Mouse (Mus musculus): ENCODE results near the gene Slc8a1.

Slc8a1 gene

DNA sequence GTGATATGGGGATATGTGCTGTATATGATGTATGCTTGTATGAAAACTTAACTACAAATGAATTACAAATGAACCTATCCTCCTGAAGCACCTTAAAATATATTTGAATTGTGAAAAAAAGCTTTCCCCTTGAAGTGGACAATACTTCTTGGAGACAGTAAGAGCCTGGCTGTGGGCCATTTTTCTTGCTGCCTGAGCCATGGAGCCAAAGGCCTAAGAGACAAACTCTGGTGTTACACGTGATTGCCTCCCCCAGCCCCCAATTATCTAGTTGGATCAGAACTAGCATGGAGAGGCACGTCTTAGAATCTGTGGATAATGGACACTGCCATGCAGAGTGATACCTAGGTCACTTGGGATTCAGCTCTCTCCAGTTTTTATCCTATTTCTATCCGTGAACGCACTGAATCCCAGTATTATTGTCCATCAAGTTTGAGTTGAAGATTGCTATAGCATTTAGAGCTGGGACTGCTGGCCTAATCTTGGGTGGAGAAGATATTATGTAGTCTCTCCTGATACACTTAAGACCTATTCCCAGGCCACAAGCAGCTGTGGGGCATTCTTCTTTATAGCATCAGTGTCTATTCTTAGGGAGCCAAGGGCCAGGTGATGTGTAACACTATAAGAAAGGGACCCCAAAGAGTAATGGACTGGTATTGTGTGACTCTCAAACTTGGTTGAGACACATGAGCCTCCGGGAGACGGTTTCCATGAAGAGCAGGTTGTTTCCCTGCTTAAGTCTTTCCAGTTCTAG is 321.6 kb downstream of the Slc8a1 start:
- peak; percentile 11 to 46 for DNase-seq

DNA sequence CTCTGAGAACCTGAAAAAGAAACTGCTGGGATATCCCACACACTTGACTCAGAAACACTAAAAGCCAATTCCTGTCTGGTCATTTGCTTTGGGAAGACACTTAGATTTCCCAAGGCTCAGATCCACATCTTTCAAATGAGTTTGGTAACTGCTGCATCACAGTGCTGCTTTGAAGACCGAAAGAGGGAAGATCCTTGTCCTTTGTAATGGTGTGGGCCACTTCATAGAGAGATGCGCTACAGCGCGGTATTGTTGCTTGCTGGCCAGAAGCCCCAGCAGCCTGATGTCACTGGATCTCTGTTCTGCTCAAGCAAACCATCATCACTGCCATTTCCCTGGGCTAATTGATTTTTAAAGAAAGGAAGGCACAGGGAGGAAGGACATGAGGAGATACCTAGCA is 325.4 kb downstream of the Slc8a1 start:
- DNase-seq = no peak

DNA sequence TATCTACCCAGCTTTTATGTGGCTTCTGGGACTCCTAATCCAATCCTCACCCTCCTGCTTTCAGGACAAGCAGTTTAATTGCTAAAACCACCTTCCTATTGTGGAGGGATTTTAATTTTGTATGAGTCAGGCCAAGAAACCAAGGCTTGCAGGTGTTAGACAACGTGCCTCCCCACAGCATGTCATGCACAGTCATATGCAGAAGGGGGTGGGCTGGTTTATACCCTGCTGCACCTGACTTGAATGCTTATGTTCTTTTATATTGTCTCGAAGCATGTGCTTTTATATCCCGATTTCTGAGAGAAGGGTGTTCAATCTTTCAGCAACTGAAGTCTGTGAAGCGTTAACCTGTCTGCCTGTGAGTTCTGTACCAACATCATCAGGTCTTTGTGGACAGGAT is 334.0 kb downstream of the Slc8a1 start:
- DNase-seq = no peak

DNA sequence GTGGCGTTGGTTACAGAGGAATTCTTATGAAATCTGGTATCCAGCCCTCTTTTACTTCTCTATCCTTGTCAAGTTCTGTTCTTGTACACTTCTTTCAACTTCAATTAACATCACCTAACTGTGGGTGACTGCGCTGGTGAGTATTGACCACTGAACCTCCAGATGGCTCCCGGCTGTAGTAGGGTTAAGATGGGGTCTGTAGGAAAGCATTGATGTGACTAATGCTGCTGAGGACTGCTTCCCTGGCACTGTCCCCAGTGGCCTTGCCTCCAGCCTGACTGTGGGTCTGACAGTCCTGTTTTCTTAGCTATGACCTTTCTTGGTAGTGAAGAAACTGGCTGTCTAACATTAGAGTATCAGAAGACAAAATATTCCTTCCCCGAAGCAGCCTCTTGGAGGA is 335.1 kb downstream of the Slc8a1 start:
- peak in 1 of 2 experiments; percentile 7 for DNase-seq

DNA sequence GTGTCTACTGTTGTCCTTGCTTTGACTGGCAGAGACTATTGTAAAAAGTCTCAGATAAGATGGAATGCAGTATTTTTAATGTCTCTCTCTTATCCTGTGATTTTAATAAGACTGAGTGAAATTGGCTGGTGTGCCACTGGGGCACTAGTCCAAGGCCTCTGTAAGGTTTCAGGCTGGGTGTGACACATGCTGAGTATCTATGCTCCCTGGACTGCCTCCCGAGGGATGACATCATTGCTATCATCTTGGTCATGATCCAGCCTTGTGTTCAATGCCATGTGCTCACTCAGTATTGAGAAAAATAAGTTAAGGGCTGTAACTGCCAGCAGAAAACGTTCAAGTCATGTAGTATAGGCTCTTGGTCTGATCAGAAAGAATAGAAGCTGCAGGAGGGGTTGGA is 335.5 kb downstream of the Slc8a1 start:
- no peak for DNase-seq

DNA sequence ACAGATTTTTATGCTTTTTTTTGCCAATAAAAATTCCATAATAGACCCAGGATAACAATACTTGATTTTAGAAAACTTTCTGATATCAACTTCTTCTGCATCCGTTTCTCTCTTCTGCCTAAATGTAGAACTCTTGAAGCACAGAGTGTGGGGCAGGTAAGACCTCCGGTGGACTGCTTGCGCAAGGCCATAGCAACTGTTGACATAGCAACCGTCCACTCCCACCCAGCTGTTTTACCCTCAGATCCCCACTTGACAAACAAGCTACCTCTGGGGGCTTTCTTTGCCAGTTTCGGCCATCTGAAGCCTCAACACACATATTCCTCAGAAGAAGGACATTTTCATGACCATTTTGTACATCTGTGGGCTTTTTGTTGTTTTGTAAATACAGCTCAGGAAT is 337.8 kb downstream of the Slc8a1 start:
- DNase-seq = no peak

DNA sequence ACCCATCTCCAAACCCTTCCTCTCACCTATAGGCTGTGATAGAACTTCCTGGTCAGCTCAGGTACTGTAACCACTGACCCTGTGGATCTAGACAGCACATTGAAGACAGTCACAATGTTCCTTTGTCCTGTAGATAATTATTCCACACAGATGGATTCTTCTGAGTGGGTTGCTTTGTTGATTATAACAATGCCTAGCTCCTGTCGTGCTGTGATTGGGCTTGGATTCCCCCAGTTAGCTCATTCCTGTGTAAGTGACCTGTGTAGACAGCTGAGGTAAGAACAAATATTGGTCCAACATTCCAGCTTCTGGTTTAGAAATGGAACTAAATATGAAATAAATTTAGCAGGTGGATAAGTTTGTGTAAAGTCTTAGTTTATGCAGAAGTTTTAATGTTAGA is 340.7 kb downstream of the Slc8a1 start:
- DNase-seq = no peak

DNA sequence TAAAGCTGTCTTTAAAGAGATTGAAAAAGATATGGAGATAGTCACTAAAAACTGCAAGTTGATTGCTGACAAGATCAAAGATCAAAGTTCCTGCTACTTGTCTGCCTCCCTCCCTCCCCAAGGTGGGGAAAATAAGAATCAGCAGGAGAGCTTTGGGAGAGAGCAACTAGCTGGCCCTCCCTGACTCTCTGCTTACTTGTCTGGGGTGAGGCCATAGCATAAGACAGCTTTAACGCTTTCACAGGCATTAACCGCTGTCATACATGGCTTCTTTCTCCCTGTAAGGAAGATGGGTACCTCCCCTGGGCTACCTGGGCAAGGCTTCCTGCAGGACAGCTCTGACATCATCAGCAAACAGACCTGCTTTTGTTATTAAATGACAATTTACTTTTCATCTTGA is 344.1 kb downstream of the Slc8a1 start:
- DNase-seq = no peak

DNA sequence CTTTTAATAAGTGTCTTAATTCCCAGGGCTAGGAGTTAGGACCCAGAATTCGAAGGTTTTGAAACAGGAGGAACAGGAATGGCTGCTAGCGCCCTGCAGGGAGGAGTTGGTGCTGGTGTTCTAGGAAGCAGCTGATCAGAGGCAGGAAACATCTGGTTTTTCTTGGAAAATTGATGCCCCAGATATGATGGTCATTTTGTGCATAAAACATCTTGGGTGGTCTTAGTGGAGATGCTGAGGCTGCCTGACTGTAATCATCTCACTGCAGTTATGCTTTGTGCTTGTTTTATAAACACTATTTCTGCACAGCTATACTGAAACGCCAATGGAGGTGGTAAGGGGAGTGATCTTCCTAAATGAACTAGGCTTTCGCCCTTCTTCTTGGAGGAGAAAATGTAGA is 345.1 kb downstream of the Slc8a1 start:
- DNase-seq = no peak

DNA sequence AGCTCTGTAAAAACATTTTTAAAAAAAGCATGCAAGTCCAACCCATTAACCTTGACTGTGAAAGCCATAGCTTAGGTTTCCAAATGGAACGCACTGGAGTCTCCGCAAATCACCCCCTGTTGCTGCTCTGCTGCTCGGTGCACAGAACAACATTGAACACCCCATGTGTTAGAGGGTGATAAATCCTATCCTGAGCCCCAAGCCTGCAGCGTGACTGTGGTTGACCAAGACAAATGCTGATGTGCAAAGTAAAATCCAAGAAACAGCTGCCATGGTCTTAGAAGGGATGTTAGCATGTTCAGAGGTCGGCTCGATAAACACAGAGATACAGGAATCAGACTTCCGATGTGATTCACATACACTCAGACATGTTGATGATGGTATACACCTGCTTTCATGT is 346.7 kb downstream of the Slc8a1 start:
- no peak for DNase-seq

DNA sequence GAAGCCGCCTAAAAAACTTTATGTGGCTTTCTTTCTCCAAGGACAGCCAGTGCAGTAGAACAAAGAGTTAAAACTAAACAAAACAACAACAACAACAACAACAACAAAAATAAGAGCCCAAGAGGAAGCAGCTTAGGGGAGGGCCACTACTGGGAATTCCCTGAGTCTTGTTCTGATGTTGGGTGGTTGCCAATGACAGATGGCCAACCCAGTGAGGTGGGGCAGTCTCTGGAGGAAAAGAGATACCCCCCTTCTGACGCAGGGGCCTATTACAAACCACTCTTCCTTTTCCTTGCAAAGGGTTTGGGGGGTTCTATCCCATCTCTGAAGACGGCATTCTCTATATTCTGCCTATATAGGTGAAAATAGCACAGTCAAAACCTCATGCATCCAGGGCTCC is 347.4 kb downstream of the Slc8a1 start:
- no peak for DNase-seq

DNA sequence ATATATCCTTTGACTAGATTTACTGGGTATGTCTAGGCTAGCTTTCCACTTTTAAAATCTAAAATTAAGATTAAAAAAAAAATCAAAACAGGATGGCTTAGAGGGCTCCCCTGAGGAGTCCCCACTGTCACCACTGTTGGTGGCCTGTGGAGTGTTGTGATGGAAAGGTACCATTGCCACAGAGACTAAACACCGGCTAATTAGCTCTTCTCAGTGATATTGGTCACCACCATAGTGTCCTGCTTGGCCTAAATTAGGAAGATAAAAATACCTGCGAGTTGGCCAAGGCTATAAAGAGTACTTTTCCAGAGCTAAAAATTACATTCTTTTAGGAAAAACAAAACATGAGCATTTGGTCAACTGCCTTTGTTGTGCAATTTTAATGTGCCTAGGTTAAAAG is 352.1 kb downstream of the Slc8a1 start:
- DNase-seq = no peak

DNA sequence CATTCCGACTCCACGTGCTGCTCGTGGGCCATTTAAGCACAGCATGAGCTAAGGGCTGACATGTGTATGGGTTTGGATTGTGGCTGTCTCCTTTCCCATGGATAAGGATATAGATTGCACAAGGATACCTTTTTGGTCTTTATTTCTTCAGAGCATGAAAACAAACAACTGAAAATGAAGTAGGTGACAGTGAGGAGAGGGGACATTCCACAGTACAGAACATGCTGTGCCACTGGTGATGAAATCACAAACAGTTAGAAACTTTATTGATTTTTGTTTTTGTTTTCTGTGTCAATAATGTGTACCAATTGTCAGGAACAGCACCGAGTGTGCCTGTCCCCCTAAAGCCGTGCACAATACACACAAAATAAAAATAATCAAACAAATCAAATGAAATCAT is 352.7 kb downstream of the Slc8a1 start:
- DNase-seq = no peak

DNA sequence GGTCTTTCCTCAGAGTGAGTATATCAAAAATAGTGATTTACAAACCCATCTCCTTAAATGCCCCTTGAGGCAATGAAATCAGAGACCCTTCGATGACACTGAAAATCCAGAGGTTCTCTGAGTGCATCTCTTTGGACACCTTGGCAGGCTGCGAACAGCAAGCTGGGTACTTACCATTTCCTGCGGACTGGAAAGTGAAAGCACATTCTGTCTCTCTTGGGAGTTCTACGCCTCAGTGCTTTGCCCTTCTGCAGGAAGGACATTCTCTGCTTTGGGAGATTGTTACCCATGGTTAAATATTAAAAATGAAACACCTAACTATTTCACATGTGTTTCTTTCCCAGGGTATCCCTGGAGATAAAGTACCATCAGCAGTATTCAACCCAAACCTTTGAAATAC is 354.7 kb downstream of the Slc8a1 start:
- peak; percentile 63 to 80 for DNase-seq

DNA sequence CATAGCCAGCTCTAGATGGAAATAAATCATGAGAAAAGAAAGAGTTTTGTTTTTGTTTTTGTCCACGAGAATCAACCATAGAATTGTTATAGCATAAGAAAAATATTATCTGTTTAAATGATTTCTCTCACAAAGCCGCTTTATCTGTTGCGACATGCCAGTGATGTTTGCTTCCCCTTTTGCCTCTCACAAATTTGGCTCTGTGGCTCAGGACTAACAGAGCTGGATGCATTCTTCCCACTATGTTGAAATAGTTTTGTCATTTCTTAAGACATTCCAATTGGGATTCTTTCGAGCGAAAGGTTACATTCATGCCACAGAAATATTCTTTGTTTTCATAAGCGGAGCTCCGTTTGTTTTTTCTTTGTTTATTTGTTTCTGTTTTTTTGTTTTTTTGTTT is 359.7 kb downstream of the Slc8a1 start:
- no peak for DNase-seq

DNA sequence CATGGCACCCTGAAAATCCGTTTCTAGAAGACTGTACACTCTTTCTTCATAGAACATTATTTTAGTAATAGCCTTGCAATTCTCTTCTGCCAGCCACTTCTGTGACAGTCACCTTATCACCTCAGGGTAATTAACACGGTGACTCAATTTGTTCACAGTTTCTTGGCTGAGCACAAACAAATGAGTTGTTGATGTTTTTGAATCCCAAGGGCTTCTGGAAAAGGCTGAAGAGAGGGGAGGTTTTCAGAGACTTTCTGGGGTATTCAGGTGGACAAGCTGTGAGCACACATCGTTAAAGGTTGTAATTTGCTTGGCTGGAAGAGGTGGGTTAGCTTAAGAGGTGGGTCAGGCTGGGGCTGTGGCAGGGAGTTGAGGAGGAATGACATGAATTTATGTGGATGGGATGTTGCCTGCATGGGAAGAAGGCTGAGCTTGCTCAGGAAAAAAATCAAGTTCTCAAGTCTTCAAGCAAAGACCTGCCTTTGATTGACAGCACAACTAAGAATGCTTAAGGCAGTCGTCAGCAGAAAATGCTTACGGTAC is 360.3 kb downstream of the Slc8a1 start:
- no peak for DNase-seq

DNA sequence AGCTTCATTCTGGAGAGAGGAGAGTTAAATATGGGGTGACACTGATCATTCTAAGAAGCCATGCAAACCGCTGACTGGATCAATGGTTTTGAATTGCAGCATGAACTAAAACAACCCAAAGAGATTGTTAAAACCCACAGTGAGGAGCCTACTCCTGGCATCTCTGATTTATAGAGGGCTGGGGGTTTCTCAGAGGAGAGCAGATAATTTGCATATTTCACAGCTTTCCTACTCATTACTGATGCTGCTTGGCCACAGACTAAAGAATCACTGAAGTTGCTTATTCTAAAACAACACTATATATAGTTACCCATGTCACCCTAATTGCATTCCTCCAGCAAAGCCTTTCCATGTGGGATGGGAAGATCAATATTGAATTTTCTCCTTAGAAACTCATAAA is 361.0 kb downstream of the Slc8a1 start:
- no peak for DNase-seq

DNA sequence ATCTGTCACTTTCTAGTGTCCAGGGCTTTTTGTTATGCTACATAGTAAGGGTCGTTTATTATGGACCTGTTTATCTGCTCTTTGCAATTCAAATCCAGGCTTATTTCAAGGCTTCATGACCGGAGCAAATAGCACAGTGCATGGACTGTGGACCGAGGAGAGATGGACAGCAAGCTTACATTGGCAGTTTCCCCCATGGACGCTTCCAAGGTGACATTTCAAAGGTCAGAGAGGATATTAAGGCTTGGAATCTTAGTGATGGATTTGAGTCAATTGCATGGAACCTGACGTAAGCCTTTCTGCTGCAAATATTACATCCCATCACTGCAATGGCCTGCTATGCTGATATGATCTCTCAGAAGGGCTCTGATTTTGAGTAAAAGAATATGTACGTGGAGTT is 362.3 kb downstream of the Slc8a1 start:
- no peak for DNase-seq

DNA sequence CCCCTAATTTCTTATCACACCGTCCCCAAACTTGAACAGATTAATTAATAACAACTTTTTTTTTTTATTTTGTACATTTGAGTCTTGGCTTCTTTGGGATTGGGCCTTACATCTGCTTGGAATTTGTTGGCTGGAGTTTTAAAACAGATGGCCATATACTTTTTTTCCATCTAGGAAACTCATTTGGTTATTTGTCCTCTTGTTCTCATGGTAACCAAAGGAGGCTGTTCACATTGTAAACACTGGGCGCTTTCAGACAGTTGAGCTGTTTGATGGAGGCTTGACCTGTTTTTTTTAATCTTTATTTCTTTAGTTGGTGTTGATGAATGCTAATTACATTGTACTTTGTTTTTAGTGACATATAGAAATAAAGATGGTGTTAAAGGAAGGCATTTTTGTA is 369.1 kb downstream of the Slc8a1 start:
- DNase-seq = no peak

DNA sequence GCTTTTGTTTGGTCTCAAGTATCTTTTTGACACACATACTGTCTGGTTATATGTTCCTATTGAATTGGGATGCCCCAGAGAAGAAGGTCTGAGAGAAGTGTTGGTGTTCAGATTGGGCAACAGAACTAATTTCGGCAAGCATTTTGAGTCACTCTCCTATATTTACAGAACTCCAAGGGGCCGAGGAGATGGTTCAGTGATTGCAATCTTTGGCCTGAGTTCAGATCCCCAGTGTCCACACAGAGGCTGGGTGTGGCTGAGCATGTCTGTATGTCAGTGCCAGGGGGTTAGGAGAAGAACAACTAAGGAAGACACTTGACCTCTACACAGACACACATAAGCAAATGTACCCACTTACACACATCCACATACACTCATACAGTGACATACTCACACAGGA is 369.7 kb downstream of the Slc8a1 start:
- no peak for DNase-seq

DNA sequence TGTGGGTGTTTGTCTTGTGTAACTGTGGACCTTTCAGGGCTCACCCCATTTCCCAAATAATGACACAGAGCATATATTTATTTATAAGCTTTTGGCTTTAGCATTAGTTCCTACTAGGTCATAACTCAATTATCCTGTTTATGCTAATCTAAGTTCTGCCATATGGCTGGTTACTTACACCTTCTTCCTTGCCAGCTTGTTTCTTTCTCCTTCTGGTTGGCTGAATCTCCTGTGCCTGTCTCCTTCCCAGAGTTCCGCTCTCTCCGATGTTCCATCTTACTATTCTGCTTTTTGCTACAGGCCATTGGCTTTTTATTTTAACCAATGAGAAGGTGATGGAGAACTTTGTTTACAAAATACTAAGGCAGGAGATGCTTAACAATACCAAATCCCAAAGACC is 374.8 kb downstream of the Slc8a1 start:
- no peak for DNase-seq

DNA sequence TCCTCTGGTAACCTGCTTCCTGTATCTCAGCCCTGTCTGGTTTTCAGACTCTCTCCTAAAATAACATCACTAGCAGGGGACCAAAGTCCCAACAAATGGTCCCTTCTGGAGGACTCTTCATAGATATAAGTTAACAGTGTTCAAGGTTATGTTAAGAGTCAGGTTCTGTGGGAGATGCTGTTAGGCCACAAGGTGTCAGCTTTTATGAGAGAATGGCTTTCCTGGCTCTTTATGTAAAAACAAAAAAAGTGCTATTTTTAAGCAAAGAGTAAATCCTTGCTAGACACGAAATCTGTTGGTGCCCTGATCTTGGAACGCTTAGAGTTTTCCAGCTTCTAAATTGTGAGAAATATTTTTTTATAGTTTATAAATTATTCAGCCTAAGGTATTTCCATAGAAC is 377.6 kb downstream of the Slc8a1 start:
- DNase-seq = no peak

DNA sequence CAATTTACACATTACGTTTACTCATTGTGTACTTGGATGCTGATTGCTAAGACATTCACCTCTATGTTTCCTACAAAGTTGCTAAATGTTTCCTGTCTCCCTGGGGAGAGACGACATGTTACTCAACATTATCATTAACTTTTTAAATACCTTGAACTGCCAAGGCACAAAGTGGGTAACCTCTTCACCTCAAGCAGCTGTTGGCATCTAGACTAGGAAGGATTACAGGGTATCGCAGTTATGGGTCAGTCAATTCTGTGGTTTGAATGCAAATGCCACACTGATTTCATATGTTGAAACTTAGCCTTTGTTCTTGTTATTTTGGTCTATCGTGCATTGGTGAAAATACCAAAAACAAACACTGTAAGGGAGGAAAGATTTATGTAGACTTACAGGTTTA is 378.1 kb downstream of the Slc8a1 start:
- DNase-seq = no peak

DNA sequence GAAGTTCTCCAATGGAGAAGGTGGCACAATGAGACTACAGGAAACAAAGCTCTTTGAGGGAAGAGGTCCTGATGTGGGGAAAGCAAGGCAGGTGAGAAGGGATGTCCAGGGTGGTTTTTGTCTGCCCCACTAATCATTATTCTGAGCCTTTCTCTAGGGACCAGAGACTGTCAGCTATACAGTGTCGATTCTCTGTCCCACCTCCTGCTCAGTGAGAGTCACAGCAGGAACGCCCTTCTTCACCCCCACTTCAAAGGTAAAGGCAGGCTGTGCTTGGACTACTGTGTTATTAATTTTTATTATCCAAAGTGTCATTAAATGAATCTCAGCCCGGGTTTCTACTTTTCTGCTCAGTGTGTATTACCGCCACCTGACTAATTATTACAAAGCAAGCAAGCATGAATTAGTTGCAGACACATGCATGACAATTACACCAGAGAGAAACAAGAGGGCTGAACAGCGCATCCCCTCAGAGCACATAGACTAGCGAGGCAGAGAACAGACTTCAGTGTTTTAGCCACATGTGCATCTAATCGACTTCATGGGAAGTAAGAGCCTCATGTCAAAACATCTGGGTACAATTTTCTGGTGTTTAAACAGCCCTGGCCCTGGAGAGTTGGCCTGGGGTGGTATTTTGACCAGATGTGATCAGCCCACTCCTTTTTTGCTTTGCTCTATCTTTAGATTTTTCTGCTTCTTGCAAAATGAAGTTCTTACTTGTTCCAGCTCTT is 402.0 kb downstream of the Slc8a1 start:
- no peak for DNase-seq

DNA sequence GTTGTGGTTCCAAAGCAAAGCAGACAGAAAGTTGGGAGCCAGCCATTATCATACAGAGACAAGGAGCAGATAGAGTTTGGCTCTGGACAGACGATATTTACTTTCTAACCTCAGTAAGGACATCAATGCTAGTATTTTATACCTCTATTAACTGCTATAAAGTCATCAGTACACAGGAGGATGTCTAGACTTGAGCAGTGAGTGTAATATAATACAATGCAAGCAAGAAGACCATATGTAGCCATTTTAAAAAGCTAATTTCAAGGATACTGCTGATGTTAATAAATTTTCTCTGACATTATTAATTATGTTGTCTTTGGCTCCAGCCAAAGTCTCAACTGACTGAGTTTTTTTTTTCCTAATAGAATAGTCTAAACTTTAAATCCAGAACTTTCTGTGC is 402.7 kb downstream of the Slc8a1 start:
- no peak for DNase-seq
